Mouse (Mus musculus) induced T-regulatory cell, adult 2 months (primary cell): ENCODE results near the gene Gm8050.
"Not testable (repeated sequence)": the region's sequence is repeated elsewhere in the genome, so short reads cannot be mapped to it uniquely, and the experiment has no call there.

Source experiments
- DNase-seq: peaks from one replicate; pipeline ENCODE4 v3.0.0-alpha.2; 2012; ENCODE audit warnings: low read depth

The Gm8050 gene

GRCm38 (mm10) chr14:6720151-6720550 is at the start of gene Gm8050:
Gm8050 (minus strand) TSS chr14:6720251.
- DNase-seq: not testable (repeated sequence)

- DNase-seq: not testable (repeated sequence)
Measured at GRCm38 (mm10) chr14:6757231-6757536, 37.1 kb upstream of the Gm8050 start.

- DNase-seq: peak; percentile 28
Measured at GRCm38 (mm10) chr14:6756384-6757230, 36.6 kb upstream of the Gm8050 start.

- not testable (repeated sequence) for DNase-seq
Measured at GRCm38 (mm10) chr14:6742232-6742631, 22.2 kb upstream of the Gm8050 start, which contains the start of gene Gm3636. Gm3636 (minus strand) TSS chr14:6742332.

GRCm38 (mm10) chr14:6684070-6684469 is 36.0 kb downstream of the Gm8050 start, which contains the start of gene Gm10251:
Gm10251 (minus strand) TSS chr14:6684170.
- DNase-seq: not testable (repeated sequence)
